Mouse (Mus musculus): ENCODE data around the gene Kcnk15.

The Kcnk15 gene

GRCm38 (mm10) chr2:163853461-163853901 is at the start of gene Kcnk15:
Gene Kcnk15 (plus strand): TSS chr2:163853651.
- Histone ChIP-seq H3K4me3 (replicated peaks; ENCODE audit: low read length) (peak within 1 kb of the TSS; percentile 75), H3K4me1 (replicated peaks; ENCODE audit: low read depth, low read length) (peaks cover 4% of the 10 kb centered on the region; the same call in 1 of the 2 replicates)

GRCm38 (mm10) chr2:163803838-163804237 is 49.6 kb upstream of the Kcnk15 start:
- TF ChIP-seq NANOG (IDR thresholded peaks at IDR 0.05; ENCODE audit: borderline replicate concordance, low read length), result no peak
- TF ChIP-seq CTCF (conservative IDR thresholded peaks at IDR 0.05; ENCODE audit: low read length), result no peak
- TF ChIP-seq POU5F1 (IDR thresholded peaks at IDR 0.05; ENCODE audit: borderline replicate concordance, low read length), result no peak
- no peaks in the 10 kb centered on the region; the same call in 1 of the 2 replicates for H3K4me1 ChIP-seq (replicated peaks; ENCODE audit: low read depth, low read length)
- H3K36me3 ChIP-seq (ENCODE audit: insufficient read depth, low read length), result no peaks in the 10 kb centered on the region
- H3K4me3 ChIP-seq (replicated peaks; ENCODE audit: low read length), result no peak overlapping the region
- H3K27me3 ChIP-seq (ENCODE audit: insufficient read depth, low read length), result peaks cover 7% of the 10 kb centered on the region
- H3K9me3 ChIP-seq (ENCODE audit: low read length), result no peaks in the 10 kb centered on the region

More at GRCm38 (mm10) chr2:163853461-163853901, at the start of gene Kcnk15:
- Histone ChIP-seq H3K9me3 (ENCODE audit: low read length) (no peaks in the 10 kb centered on the region), H3K27me3 (ENCODE audit: insufficient read depth, low read length) (peaks cover 89% of the 10 kb centered on the region), H3K36me3 (ENCODE audit: insufficient read depth, low read length) (no peaks in the 10 kb centered on the region)
- peak; percentile 21; the same call in 1 of the 2 replicates for TF ChIP-seq CTCF (conservative IDR thresholded peaks at IDR 0.05; ENCODE audit: low read length)
- TF ChIP-seq POU5F1 (IDR thresholded peaks at IDR 0.05; ENCODE audit: borderline replicate concordance, low read length), result no peak
- no peak for TF ChIP-seq NANOG (IDR thresholded peaks at IDR 0.05; ENCODE audit: borderline replicate concordance, low read length)

DNA sequence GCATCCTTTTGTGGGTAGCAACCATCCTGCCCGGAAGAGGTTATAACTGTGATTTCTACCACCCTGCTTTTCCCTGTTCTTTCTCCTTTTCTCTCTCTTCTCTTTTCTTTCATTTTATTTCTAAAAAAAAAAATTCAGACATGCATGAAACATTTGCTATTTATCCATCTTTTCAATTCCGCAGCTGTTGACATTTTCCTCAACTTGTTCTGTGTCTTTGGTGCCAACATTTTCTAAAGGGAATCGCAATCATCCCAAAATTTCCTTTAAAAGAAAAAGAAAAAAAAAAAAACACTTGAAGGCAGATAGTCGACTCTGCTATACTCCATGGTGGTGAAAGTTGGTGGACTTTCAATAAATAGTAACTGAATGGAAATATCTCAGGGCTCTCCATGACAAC is 44.3 kb upstream of the Kcnk15 start:
- TF ChIP-seq NANOG (IDR thresholded peaks at IDR 0.05; ENCODE audit: borderline replicate concordance, low read length) (no peak), CTCF (conservative IDR thresholded peaks at IDR 0.05; ENCODE audit: low read length) (no peak), POU5F1 (IDR thresholded peaks at IDR 0.05; ENCODE audit: borderline replicate concordance, low read length) (no peak)
- Histone ChIP-seq H3K9me3 (ENCODE audit: low read length) (no peaks in the 10 kb centered on the region), H3K36me3 (ENCODE audit: insufficient read depth, low read length) (no peaks in the 10 kb centered on the region), H3K27me3 (ENCODE audit: insufficient read depth, low read length) (peaks cover 5% of the 10 kb centered on the region; the same call in 1 of the 2 replicates), H3K4me1 (replicated peaks; ENCODE audit: low read depth, low read length) (peaks cover 11% of the 10 kb centered on the region), H3K4me3 (replicated peaks; ENCODE audit: low read length) (no peak overlapping the region)

GRCm38 (mm10) chr2:163809704-163810103 is 43.7 kb upstream of the Kcnk15 start:
- Histone ChIP-seq H3K9me3 (ENCODE audit: low read length) (no peaks in the 10 kb centered on the region), H3K4me3 (replicated peaks; ENCODE audit: low read length) (no peak overlapping the region), H3K4me1 (replicated peaks; ENCODE audit: low read depth, low read length) (peaks cover 11% of the 10 kb centered on the region), H3K27me3 (ENCODE audit: insufficient read depth, low read length) (peaks cover 5% of the 10 kb centered on the region; the same call in 1 of the 2 replicates), H3K36me3 (ENCODE audit: insufficient read depth, low read length) (no peaks in the 10 kb centered on the region)
- TF ChIP-seq CTCF (conservative IDR thresholded peaks at IDR 0.05; ENCODE audit: low read length), result no peak
- TF ChIP-seq POU5F1 (IDR thresholded peaks at IDR 0.05; ENCODE audit: borderline replicate concordance, low read length), result no peak
- no peak for TF ChIP-seq NANOG (IDR thresholded peaks at IDR 0.05; ENCODE audit: borderline replicate concordance, low read length)

DNA sequence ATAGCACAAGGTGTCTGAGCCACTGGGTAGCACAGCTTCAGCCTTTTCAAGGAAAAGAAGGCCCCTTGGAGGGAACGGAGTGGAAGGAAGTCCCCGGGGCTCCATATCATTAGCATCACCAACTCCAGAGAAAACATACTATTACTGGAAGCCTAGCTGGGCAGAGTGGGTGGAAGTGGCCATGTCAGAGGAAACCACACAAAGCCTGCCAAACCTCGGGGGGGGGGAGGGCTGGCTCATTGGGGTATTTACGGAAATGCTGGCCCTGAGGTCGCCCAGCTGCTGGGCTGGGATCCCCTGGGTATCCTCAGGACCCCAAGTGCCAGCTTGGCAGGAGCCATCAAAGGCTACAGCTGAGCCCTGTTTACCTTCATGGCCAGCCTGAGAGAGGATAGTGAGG is 40.4 kb upstream of the Kcnk15 start:
- no peak overlapping the region for H3K4me3 ChIP-seq (replicated peaks; ENCODE audit: low read length)
- H3K9me3 ChIP-seq (ENCODE audit: low read length), result no peaks in the 10 kb centered on the region
- H3K4me1 ChIP-seq (replicated peaks; ENCODE audit: low read depth, low read length), result peaks cover 11% of the 10 kb centered on the region
- TF ChIP-seq POU5F1 (IDR thresholded peaks at IDR 0.05; ENCODE audit: borderline replicate concordance, low read length) (no peak), NANOG (IDR thresholded peaks at IDR 0.05; ENCODE audit: borderline replicate concordance, low read length) (no peak), CTCF (conservative IDR thresholded peaks at IDR 0.05; ENCODE audit: low read length) (no peak)
- H3K27me3 ChIP-seq (ENCODE audit: insufficient read depth, low read length), result peaks cover 5% of the 10 kb centered on the region; the same call in 1 of the 2 replicates
- H3K36me3 ChIP-seq (ENCODE audit: insufficient read depth, low read length), result no peaks in the 10 kb centered on the region

DNA sequence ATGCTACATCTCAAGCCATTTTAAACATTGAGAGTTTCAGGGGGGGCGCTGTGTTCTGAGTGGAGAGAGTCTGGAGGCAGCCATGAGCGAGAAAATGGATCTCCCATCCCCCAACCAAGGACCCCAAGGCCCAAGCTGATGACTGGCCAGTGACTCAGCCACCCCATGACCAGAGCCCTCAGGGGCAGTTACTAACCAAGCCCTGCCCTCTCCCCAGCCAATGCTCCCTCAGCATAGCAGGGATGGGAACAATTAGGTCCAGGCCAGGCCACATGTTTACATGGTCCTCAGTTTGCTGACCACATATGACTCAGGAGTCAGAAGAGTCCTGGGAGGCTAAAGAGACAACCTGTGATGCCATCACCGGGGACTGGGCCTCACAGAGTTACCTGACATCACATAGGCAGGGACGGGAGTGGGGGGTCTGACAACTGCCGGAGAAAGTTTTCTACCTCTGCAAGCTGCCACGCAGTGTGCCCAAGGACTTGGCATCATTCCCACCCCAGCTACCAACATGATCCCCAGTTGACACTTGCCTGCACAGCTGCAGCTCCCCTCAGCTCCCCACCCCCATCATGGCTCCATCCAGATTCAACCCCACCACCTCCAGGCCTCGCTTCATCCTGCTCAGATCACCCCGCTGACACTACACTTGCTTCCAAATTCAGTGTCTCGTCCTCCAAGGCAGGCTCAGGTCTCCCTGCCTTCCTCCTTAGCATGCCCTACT is 38.5 kb upstream of the Kcnk15 start:
- TF ChIP-seq CTCF (conservative IDR thresholded peaks at IDR 0.05; ENCODE audit: low read length) (no peak), NANOG (IDR thresholded peaks at IDR 0.05; ENCODE audit: borderline replicate concordance, low read length) (no peak), POU5F1 (IDR thresholded peaks at IDR 0.05; ENCODE audit: borderline replicate concordance, low read length) (no peak)
- Histone ChIP-seq H3K4me3 (replicated peaks; ENCODE audit: low read length) (no peak overlapping the region), H3K4me1 (replicated peaks; ENCODE audit: low read depth, low read length) (peaks cover 11% of the 10 kb centered on the region), H3K36me3 (ENCODE audit: insufficient read depth, low read length) (no peaks in the 10 kb centered on the region), H3K27me3 (ENCODE audit: insufficient read depth, low read length) (peaks cover 5% of the 10 kb centered on the region; the same call in 1 of the 2 replicates), H3K9me3 (ENCODE audit: low read length) (no peaks in the 10 kb centered on the region)

- no peak within 1 kb of the TSS for H3K4me3 ChIP-seq (replicated peaks; ENCODE audit: low read length)
- TF ChIP-seq NANOG (IDR thresholded peaks at IDR 0.05; ENCODE audit: borderline replicate concordance, low read length) (no peak), POU5F1 (IDR thresholded peaks at IDR 0.05; ENCODE audit: borderline replicate concordance, low read length) (no peak), CTCF (conservative IDR thresholded peaks at IDR 0.05; ENCODE audit: low read length) (no peak)
These were observed 32.8 kb upstream of the Kcnk15 start, which contains the start of gene Ccn5 for GRCm38 (mm10) chr2:163820607-163821006. Gene Ccn5 (plus strand): TSS chr2:163820861.

GRCm38 (mm10) chr2:163823248-163823647 is 30.2 kb upstream of the Kcnk15 start:
- peaks cover 9% of the 10 kb centered on the region for H3K4me1 ChIP-seq (replicated peaks; ENCODE audit: low read depth, low read length)
- no peaks in the 10 kb centered on the region for H3K9me3 ChIP-seq (ENCODE audit: low read length)
- TF ChIP-seq POU5F1 (IDR thresholded peaks at IDR 0.05; ENCODE audit: borderline replicate concordance, low read length) (no peak), NANOG (IDR thresholded peaks at IDR 0.05; ENCODE audit: borderline replicate concordance, low read length) (no peak), CTCF (conservative IDR thresholded peaks at IDR 0.05; ENCODE audit: low read length) (peak; percentile 100)
- H3K27me3 ChIP-seq (ENCODE audit: insufficient read depth, low read length), result peaks cover 17% of the 10 kb centered on the region
- no peak overlapping the region for H3K4me3 ChIP-seq (replicated peaks; ENCODE audit: low read length)
- H3K36me3 ChIP-seq (ENCODE audit: insufficient read depth, low read length), result no peaks in the 10 kb centered on the region

More at GRCm38 (mm10) chr2:163820607-163821006, 32.8 kb upstream of the Kcnk15 start, which contains the start of gene Ccn5:
- Histone ChIP-seq H3K27me3 (ENCODE audit: insufficient read depth, low read length) (peaks cover 17% of the 10 kb centered on the region), H3K4me1 (replicated peaks; ENCODE audit: low read depth, low read length) (peaks cover 9% of the 10 kb centered on the region), H3K36me3 (ENCODE audit: insufficient read depth, low read length) (no peaks in the 10 kb centered on the region), H3K9me3 (ENCODE audit: low read length) (no peaks in the 10 kb centered on the region)

All from E14TG2a.4 (cell line).